Mouse (Mus musculus) ES-E14 (cell line): Measurements from ENCODE around the gene Hspb1. TPM values are rescaled to one million over a fixed set of nuclear protein-coding genes. Genes with fewer than 3 reads are reported as not detected.

ENCODE experiments used
- DNase-seq: peaks from one replicate; pipeline ENCODE4 v3.0.0-alpha.2; 2013; ENCODE audit warnings: low read depth, low spot score
- H3K27ac ChIP-seq: 2 replicates; pipeline ENCODE4 v1.5.1; 2012; ENCODE audit warnings: low read depth, mild to moderate bottlenecking, low read length, moderate library complexity, mixed read lengths; ENCODE audit not compliant: poor library complexity, insufficient read depth, severe bottlenecking
- H3K36me3 ChIP-seq: 2 replicates; pipeline ENCODE4 v1.6.1; 2012; ENCODE audit warnings: mild to moderate bottlenecking, low read length, moderate library complexity, mixed read lengths; ENCODE audit not compliant: control insufficient read depth, poor library complexity, insufficient read depth, severe bottlenecking
- H3K4me1 ChIP-seq, 2 experiments: fragments of 150-350 bp in 1 of 2; sonication (generic) in 1 of 2; 2 replicates each; pipeline ENCODE4 v1.6.1; 2012; ENCODE audit warnings: low read length in 2 of 2, mild to moderate bottlenecking in 1 of 2, mixed read lengths in 1 of 2; ENCODE audit not compliant: control insufficient read depth in 2 of 2, insufficient read depth in 2 of 2, poor library complexity in 1 of 2
- H3K4me3 ChIP-seq, 2 experiments: fragments of 150-350 bp in 1 of 2; sonication (generic) in 1 of 2; 2 replicates each; pipeline ENCODE4 v1.5.1; 2012; ENCODE audit warnings: low read length in 2 of 2, low read depth in 1 of 2, mild to moderate bottlenecking in 1 of 2, mixed read lengths in 1 of 2; ENCODE audit not compliant: insufficient read depth in 1 of 2, poor library complexity in 1 of 2, severe bottlenecking in 1 of 2
- H3K9ac ChIP-seq: 2 replicates; pipeline ENCODE4 v1.6.1; 2012; ENCODE audit warnings: low read depth, mild to moderate bottlenecking, low read length, mixed read lengths; ENCODE audit not compliant: poor library complexity, insufficient read depth, severe bottlenecking
- H3K9me3 ChIP-seq: fragments of 150-350 bp; sonication (generic); 2 replicates; pipeline ENCODE4 v1.6.1; 2012; ENCODE audit warnings: low read depth, mild to moderate bottlenecking, low read length; ENCODE audit not compliant: control insufficient read depth, insufficient read depth
- CHD2 ChIP-seq: IDR thresholded peaks from 2 replicates; pipeline ENCODE4 v1.6.1; 2014; ENCODE audit warnings: mild to moderate bottlenecking, low read depth, low read length, inconsistent platforms
- HCFC1 ChIP-seq: IDR thresholded peaks from 2 replicates; pipeline ENCODE4 v1.6.1; 2012; ENCODE audit warnings: low read length, inconsistent platforms, borderline replicate concordance; ENCODE audit not compliant: insufficient read depth
- MAFK ChIP-seq: IDR thresholded peaks from 2 replicates; pipeline ENCODE4 v1.6.1; 2014; ENCODE audit warnings: mild to moderate bottlenecking, low read depth, low read length, inconsistent platforms; ENCODE audit not compliant: insufficient read depth
- ZC3H11A ChIP-seq: IDR thresholded peaks from 2 replicates; pipeline ENCODE4 v1.6.1; 2012; ENCODE audit warnings: low read depth, mild to moderate bottlenecking, inconsistent platforms, low read length, borderline replicate concordance
- ZNF384 ChIP-seq: IDR thresholded peaks from 2 replicates; pipeline ENCODE4 v1.6.1; 2012; ENCODE audit warnings: low read depth, low read length, inconsistent platforms
- in situ Hi-C, 2 experiments: fragments of 600-800 bp; cut with MboI; formaldehyde crosslinking; loops; one replicate each; pipeline ENCODE4 v1.15.1; 2025; ENCODE audit warnings: low sequenced_read_pairs in 2 of 2, inconsistent platforms in 1 of 2; ENCODE audit not compliant: unreplicated experiment in 2 of 2
- total RNA-seq: library from RNA; depleted of rRNA; stranded (reverse); fragments of 300-350 nt; gene quantifications from 2 replicates; pipeline ENCODE4 v1.2.3, GENCODE M21; 2012

The Hspb1 gene
- total RNA-seq, 1 experiment, result 878 TPM

DNA sequence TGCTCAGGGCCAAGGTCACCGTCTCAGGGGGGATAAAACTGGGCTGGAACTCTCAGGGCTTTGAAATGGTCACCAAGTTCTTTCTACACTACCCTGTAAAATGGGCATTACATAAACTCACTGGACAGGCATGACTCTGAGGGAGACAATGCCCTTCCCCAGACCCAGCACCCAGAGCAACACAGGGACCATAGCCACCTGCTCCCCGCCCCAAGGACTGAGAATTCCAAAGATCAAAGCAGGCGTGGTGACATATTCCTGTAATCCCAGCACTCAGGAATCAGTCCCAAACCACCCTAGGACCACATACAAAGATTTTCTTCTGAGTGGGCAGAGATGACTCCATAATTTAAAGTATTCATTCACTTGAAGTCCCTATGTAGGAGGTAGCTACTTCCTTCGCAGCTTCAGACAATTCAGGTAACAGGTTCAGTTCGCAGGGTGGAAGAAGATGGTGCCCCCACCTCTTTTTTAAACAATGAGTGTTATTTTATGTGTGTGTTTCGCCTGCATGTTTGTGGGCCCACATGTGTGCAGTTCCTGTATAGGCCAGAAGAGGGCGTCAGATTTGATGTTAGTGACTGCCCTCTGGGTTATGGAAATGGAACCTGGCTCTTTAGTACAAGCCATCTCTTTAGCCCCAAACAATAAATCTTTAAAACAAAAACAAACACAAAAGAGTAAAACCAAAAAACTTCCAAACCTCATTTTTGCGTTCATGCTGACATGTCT, 29.8 kb downstream of the Hspb1 start:
- Histone ChIP-seq H3K9me3 (no peaks in the 10 kb centered on the region), H3K27ac (no peak overlapping the region), H3K36me3 (peaks cover 80% of the 10 kb centered on the region), H3K4me1 (peaks cover 9 to 33% of the 10 kb centered on the region in 2 experiments; a peak in 2 of 4 replicates), H3K4me3 (no peak overlapping the region), H3K9ac (no peak overlapping the region)
- TF ChIP-seq ZNF384 (no peak), ZC3H11A (no peak), MAFK (no peak), CHD2 (no peak), HCFC1 (no peak)
- in situ Hi-C loops, result no loop called here
- no peak for DNase-seq

DNA sequence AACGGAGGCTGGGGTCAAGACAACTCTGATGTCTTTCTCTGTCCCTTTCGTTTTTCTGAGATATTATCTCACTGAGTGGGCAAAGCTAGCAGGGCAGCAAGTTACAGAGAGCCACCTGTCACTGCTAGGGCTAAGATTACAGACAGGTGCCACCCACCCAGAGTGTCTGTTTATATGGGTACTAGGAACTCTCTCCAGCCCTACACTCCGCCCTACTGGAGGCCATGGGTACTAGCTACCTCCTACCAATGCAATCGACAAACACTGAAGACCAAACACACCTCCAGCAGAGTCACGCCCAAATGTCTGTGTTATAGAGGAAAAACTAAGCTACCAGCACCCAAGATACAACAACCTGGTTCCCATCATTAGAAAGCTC, 30.3 kb downstream of the Hspb1 start:
- Histone ChIP-seq H3K4me1 (peaks cover 9 to 33% of the 10 kb centered on the region in 2 experiments; a peak in 2 of 4 replicates), H3K27ac (no peak overlapping the region), H3K36me3 (peaks cover 80% of the 10 kb centered on the region), H3K9ac (no peak overlapping the region), H3K4me3 (no peak overlapping the region), H3K9me3 (no peaks in the 10 kb centered on the region)
- in situ Hi-C loops, result no loop called here
- TF ChIP-seq MAFK (no peak), CHD2 (no peak), HCFC1 (no peak), ZC3H11A (no peak), ZNF384 (no peak)
- no peak for DNase-seq

DNA sequence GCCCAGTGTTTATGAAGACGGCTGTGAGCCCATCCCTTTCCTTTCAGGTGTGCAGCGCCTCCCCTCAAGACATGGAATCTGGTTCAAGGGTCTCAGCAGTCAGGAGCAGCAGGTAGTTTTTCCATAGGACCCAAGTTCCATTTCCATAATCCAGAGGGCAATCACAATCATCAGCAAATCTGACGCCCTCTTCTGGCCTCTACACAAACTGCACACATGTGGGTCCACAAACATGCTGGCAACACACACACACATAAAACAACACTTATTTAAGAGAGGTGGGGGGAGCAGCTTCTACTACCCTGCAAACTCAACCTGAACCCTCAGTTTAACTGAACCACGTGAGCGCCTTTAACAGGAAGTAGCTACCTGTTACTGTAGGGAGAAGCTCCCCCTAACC, 30.9 kb downstream of the Hspb1 start:
- Histone ChIP-seq H3K4me3 (no peak overlapping the region), H3K27ac (no peak overlapping the region), H3K4me1 (peaks cover 8 to 33% of the 10 kb centered on the region in 2 experiments; a peak in 2 of 4 replicates), H3K9ac (no peak overlapping the region), H3K36me3 (peaks cover 81% of the 10 kb centered on the region), H3K9me3 (no peaks in the 10 kb centered on the region)
- in situ Hi-C loops, result no loop called here
- DNase-seq, result no peak
- TF ChIP-seq ZC3H11A (no peak), HCFC1 (no peak), CHD2 (no peak), MAFK (no peak), ZNF384 (no peak)

DNA sequence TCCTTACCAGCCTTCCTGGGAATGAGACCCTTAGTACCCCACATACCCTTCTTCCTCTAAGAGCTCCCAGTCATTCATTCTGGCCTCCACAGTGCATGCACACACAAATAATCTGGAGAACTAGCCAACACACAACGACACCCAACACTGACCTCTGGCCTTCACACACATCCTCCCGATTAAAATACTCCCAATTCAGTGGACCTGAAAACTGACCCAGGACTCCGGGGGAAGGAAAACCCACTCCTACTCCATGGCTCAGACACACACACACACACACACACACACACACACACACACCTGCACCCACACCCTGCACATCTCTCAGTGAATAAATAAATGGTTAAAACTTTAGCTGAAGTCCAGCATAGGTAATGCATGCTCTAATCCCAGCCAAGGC, 32.2 kb downstream of the Hspb1 start:
- H3K27ac ChIP-seq, result no peak overlapping the region
- TF ChIP-seq ZNF384 (no peak), HCFC1 (no peak), CHD2 (no peak), ZC3H11A (no peak), MAFK (no peak)
- in situ Hi-C loops, result no loop called here

GRCm38 (mm10) chr5:135923901-135924300, 36.2 kb downstream of the Hspb1 start:
- TF ChIP-seq HCFC1, result no peak
- no peak for TF ChIP-seq ZNF384
- TF ChIP-seq CHD2, result no peak
- TF ChIP-seq ZC3H11A, result no peak
- TF ChIP-seq MAFK, result no peak
- no peak overlapping the region for H3K9ac ChIP-seq
- no peaks in the 10 kb centered on the region for H3K9me3 ChIP-seq
- peaks cover 68% of the 10 kb centered on the region for H3K36me3 ChIP-seq
- no peak overlapping the region for H3K4me3 ChIP-seq
- H3K4me1 ChIP-seq, result peaks cover 0 to 11% of the 10 kb centered on the region in 2 experiments; a peak in 2 of 4 replicates
- in situ Hi-C loops, result no loop called here
- no peak for DNase-seq
- H3K27ac ChIP-seq, result no peak overlapping the region

More for the DNA sequence above, 32.2 kb downstream of the Hspb1 start:
- Histone ChIP-seq H3K9ac (no peak overlapping the region), H3K4me3 (no peak overlapping the region), H3K36me3 (peaks cover 78% of the 10 kb centered on the region), H3K4me1 (peaks cover 0 to 26% of the 10 kb centered on the region in 2 experiments; a peak in 1 of 4 replicates), H3K9me3 (no peaks in the 10 kb centered on the region)
- DNase-seq, result no peak
